Mouse (Mus musculus) heart, adult 2 months (tissue): ENCODE measurements around the gene Zfhx3. TPM values are rescaled to one million over a fixed set of nuclear protein-coding genes. Genes with fewer than 3 reads are reported as not detected.

Experiments
- DNase-seq, 2 experiments: peaks; one replicate each; pipeline ENCODE4 v3.0.0; 2021
- H3K27ac ChIP-seq: fragments of 200-600 bp; 2 replicates; pipeline ENCODE4 v1.8.1; 2022
- H3K27me3 ChIP-seq: fragments of 200-500 bp; 2 replicates; pipeline ENCODE4 v1.6.1; 2012; ENCODE audit warnings: mild to moderate bottlenecking, low read length, inconsistent platforms, mixed read lengths; ENCODE audit not compliant: control insufficient read depth, insufficient read depth
- H3K36me3 ChIP-seq: fragments of 200-500 bp; 2 replicates; pipeline ENCODE4 v1.6.1; 2012; ENCODE audit warnings: low read length, inconsistent platforms; ENCODE audit not compliant: control insufficient read depth, insufficient read depth
- H3K4me1 ChIP-seq: fragments of 200-500 bp; 2 replicates; pipeline ENCODE4 v1.6.1; 2011; ENCODE audit warnings: low read length; ENCODE audit not compliant: control insufficient read depth, insufficient read depth
- H3K4me3 ChIP-seq: fragments of 200-600 bp; 2 replicates; pipeline ENCODE4 v1.8.1; 2022
- H3K79me2 ChIP-seq: fragments of 200-500 bp; replicated peaks from 2 replicates; pipeline ENCODE4 v1.6.1; 2012; ENCODE audit warnings: mild to moderate bottlenecking, inconsistent platforms, low read length, moderate library complexity, mixed read lengths; ENCODE audit not compliant: control insufficient read depth, insufficient read depth
- H3K9ac ChIP-seq: fragments of 200-500 bp; 2 replicates; pipeline ENCODE4 v1.6.1; 2012; ENCODE audit warnings: low read depth, mild to moderate bottlenecking, control low read depth, inconsistent platforms, low read length, mixed read lengths
- CTCF ChIP-seq: fragments of 200-600 bp; IDR thresholded peaks from 2 replicates; pipeline ENCODE4 v1.8.1; 2022; ENCODE audit warnings: antibody characterized with exemption, mild to moderate bottlenecking, moderate library complexity
- EP300 ChIP-seq: fragments of 200-500 bp; IDR thresholded peaks from 2 replicates; pipeline ENCODE4 v1.6.1; 2011; ENCODE audit warnings: low read depth, low read length, control low read depth; ENCODE audit not compliant: insufficient read depth
- POLR2A ChIP-seq: fragments of 200-500 bp; IDR thresholded peaks from 2 replicates; pipeline ENCODE4 v1.6.1; 2011; ENCODE audit warnings: mild to moderate bottlenecking, low read depth, low read length, control low read depth; ENCODE audit not compliant: insufficient read depth
- WGBS: fragments of 180-500 bp; shearing (Covaris S2); methylation state at CpG from one replicate; pipeline ENCODE4 v1.1.7; 2018; 5-methylcytosine and 5-hydroxymethylcytosine counted together
- intact Hi-C: fragments of 180-260 bp; cut with DNase I; formaldehyde crosslinking; loops from one replicate; pipeline ENCODE4 v1.15.1; 2025
- polyA plus RNA-seq: library from polyadenylated mRNA; depleted of rRNA; stranded (reverse); fragments of >200 nt; gene quantifications from 2 replicates; pipeline ENCODE4 v1.2.3, GENCODE M21; 2012
- total RNA-seq, 2 experiments: library from RNA; stranded (reverse); gene quantifications; 2 replicates each; pipeline ENCODE4 v1.2.3; 2021

The Zfhx3 gene
- total and polyA plus RNA-seq, 3 experiments, result 1.8 to 8.3 (median 6.9) TPM

- Histone ChIP-seq H3K27ac (no peak overlapping the region), H3K4me3 (no peak overlapping the region), H3K9ac (no peak overlapping the region), H3K79me2 (no peaks in the 10 kb centered on the region), H3K36me3 (no peaks in the 10 kb centered on the region), H3K4me1 (no peaks in the 10 kb centered on the region), H3K27me3 (no peaks in the 10 kb centered on the region)
- TF ChIP-seq POLR2A (no peak), CTCF (no peak), EP300 (no peak)
- intact Hi-C loops, result no loop called here
- DNase-seq, result no peak
- WGBS, result 56% methylated on average over 14 of the region's 14 CpGs
Observed at GRCm38 (mm10) chr8:108348352-108348751, 405.9 kb downstream of the Zfhx3 start.

DNA sequence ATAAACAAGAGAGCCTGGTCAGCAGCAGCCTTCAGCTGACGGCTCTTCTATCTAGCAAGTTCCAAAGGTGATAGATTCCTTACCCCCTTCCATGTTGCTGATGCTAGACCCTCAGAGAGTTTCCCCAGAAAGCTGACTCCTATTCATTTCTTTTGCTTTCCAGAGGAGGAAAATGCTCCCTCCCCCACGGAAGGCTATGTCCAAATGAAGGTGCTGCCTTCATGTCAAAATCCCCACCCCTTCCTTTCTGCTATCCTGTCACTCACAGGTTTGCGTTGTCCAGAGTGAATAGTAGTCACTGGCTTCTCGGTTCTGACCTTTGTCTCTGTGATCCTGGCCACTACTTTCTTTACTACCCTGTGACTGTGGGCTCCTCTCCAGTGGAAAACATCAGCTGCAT lies 406.3 kb downstream of the Zfhx3 start:
- TF ChIP-seq EP300 (no peak), POLR2A (no peak)
- Histone ChIP-seq H3K36me3 (no peaks in the 10 kb centered on the region), H3K9ac (no peak overlapping the region), H3K4me3 (no peak overlapping the region), H3K4me1 (no peaks in the 10 kb centered on the region), H3K27ac (no peak overlapping the region), H3K27me3 (no peaks in the 10 kb centered on the region), H3K79me2 (no peaks in the 10 kb centered on the region)
- no peak for DNase-seq
- WGBS, result 28% methylated on average over 4 of the region's 4 CpGs
- intact Hi-C loops, result no loop called here

DNA sequence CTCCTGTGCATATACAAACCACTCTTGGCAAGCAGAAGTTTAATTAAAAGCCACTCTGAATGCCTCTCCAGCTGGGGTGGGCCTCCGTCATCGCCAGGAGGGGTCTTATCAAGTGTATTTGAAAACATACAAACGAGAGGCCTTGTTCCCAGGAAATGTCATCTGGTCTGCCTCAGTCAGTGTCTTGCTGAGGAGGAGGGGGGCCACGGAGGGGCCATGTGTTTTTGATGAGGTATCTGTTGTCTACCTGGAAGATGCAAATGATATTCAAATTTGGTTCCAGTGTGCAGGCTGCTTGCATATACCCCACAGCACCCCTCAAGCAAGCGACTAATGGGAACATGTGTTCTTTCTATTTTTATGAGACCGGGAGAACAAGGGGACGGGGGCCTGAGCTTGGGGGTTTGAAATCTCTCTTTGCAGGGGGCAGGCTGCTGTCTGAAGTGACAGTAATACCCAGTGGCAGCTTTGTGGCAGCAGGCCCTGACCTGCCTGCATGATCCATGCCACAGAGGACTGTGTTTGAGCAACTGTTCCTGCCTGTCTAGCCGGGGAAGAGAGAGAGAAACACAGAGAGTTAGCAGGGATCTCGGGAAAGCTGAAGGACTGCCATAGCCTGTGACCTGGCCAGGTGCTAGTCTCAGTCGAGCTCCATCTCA lies 412.8 kb downstream of the Zfhx3 start:
- H3K79me2 ChIP-seq, result no peaks in the 10 kb centered on the region
- TF ChIP-seq EP300 (no peak), CTCF (no peak), POLR2A (no peak)
- no peak for DNase-seq
- WGBS, result 39% methylated on average over 10 of the region's 10 CpGs
- H3K36me3 ChIP-seq, result no peaks in the 10 kb centered on the region
- no peaks in the 10 kb centered on the region for H3K4me1 ChIP-seq
- no peak overlapping the region for H3K27ac ChIP-seq
- H3K27me3 ChIP-seq, result no peaks in the 10 kb centered on the region
- no peak overlapping the region for H3K4me3 ChIP-seq
- no peak overlapping the region for H3K9ac ChIP-seq
- intact Hi-C loops, result no loop called here

DNA sequence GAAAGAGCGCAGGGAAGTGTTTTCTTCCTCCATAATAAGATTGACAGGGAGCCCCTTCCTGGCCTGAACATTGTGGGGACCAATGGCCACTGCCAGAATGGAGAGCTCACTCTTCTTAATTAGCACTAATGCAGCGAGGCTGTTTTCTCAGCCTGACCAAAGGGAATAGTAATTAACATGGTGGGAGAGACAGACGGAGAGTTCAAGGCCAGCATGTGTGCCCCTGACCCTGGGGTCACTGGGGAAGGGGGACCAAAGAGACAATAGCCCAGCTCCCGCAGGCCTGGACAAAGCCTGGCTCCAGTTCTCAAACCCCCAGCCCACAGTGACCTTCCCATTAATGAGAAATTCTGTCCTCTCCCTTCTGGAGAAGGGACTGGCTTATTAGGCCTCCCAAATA lies 419.0 kb downstream of the Zfhx3 start:
- Histone ChIP-seq H3K36me3 (no peaks in the 10 kb centered on the region), H3K79me2 (no peaks in the 10 kb centered on the region), H3K4me3 (no peak overlapping the region), H3K4me1 (no peaks in the 10 kb centered on the region), H3K9ac (no peak overlapping the region), H3K27ac (no peak overlapping the region), H3K27me3 (no peaks in the 10 kb centered on the region)
- WGBS, result 75% methylated on average over 4 of the region's 4 CpGs
- TF ChIP-seq CTCF (no peak), EP300 (no peak), POLR2A (no peak)
- no peak for DNase-seq
- intact Hi-C loops, result no loop called here

DNA sequence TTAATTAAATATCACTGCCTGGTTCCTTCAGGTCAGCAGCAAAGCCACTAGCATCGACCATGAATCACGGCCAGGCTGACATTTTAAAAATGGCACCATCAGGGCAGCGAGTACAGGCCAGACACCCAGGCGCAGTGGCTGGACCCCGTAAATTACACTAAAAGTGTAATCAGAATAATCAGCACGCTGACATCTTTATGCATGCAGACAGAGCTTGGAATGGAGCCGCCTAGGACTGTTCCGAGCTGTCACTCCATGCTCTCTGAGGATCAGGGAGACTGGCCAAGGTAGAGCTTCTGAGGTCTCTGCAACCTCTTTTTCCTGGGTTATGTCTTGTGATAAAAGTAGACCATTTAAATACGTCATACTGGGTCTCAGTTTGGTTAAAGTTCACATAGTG lies 420.0 kb downstream of the Zfhx3 start:
- Histone ChIP-seq H3K27ac (no peak overlapping the region), H3K4me3 (no peak overlapping the region), H3K79me2 (no peaks in the 10 kb centered on the region), H3K27me3 (no peaks in the 10 kb centered on the region), H3K4me1 (no peaks in the 10 kb centered on the region), H3K9ac (no peak overlapping the region), H3K36me3 (no peaks in the 10 kb centered on the region)
- no peak for DNase-seq
- WGBS, result 86% methylated on average over 9 of the region's 9 CpGs
- intact Hi-C loops, result no loop called here
- TF ChIP-seq POLR2A, result no peak
- no peak for TF ChIP-seq CTCF
- TF ChIP-seq EP300, result no peak

- intact Hi-C loops, result no loop called here
- TF ChIP-seq CTCF (no peak), POLR2A (no peak), EP300 (no peak)
- Histone ChIP-seq H3K27me3 (no peaks in the 10 kb centered on the region), H3K36me3 (no peaks in the 10 kb centered on the region), H3K9ac (no peak overlapping the region), H3K4me1 (no peaks in the 10 kb centered on the region), H3K27ac (no peak overlapping the region), H3K4me3 (no peak overlapping the region), H3K79me2 (no peaks in the 10 kb centered on the region)
- WGBS, result 24% methylated on average over 5 of the region's 5 CpGs
- no peak for DNase-seq
Observed at GRCm38 (mm10) chr8:108363435-108363834, 421.0 kb downstream of the Zfhx3 start.
